Mouse (Mus musculus): ENCODE data around the gene Zfp473. TPM values are rescaled to one million over a fixed set of nuclear protein-coding genes. Genes with fewer than 3 reads are reported as not detected.
"Not testable (repeated sequence)": the region's sequence is repeated elsewhere in the genome, so short reads cannot be mapped to it uniquely, and the experiment has no call there.

The Zfp473 gene
- polyA plus RNA-seq, 1 experiment from 2014 or later, result 1.4 TPM

GRCm38 (mm10) chr7:44727151-44727550, 23.7 kb downstream of the Zfp473 start:
- Histone ChIP-seq H3K4me1 (replicated peaks; ENCODE audit: control insufficient read depth, insufficient read depth, low read length) (no peaks in the 10 kb centered on the region), H3K4me3 (replicated peaks; ENCODE audit: low read length) (no peak overlapping the region), H3K9ac (no peak overlapping the region), H3K4me2 (replicated peaks) (no peak overlapping the region), H3K27ac (no peak overlapping the region), H3K27me3 (ENCODE audit: control insufficient read depth, insufficient read depth, low read length) (no peaks in the 10 kb centered on the region), H3K9me3 (ENCODE audit: control insufficient read depth, low read length) (no peaks in the 10 kb centered on the region), H3K36me3 (replicated peaks; ENCODE audit: control insufficient read depth, insufficient read depth) (no peaks in the 10 kb centered on the region)
- ATAC-seq (ENCODE audit: low FRiP score) (no peak), DNase-seq (ENCODE audit: low spot score) (no peak)
- 66% methylated on average over 5 of the region's 5 CpGs for WGBS

GRCm38 (mm10) chr7:44726343-44726742, 24.5 kb downstream of the Zfp473 start:
- H3K9me3 ChIP-seq (ENCODE audit: control insufficient read depth, low read length), result no peaks in the 10 kb centered on the region
- DNase-seq (ENCODE audit: low spot score), result no peak
- H3K27ac ChIP-seq, result no peak overlapping the region
- H3K4me3 ChIP-seq (replicated peaks; ENCODE audit: low read length), result no peak overlapping the region
- no peaks in the 10 kb centered on the region for H3K4me1 ChIP-seq (replicated peaks; ENCODE audit: control insufficient read depth, insufficient read depth, low read length)
- no peaks in the 10 kb centered on the region for H3K36me3 ChIP-seq (replicated peaks; ENCODE audit: control insufficient read depth, insufficient read depth)
- H3K27me3 ChIP-seq (ENCODE audit: control insufficient read depth, insufficient read depth, low read length), result no peaks in the 10 kb centered on the region
- 80% methylated on average over 6 of the region's 6 CpGs for WGBS
- H3K4me2 ChIP-seq (replicated peaks), result no peak overlapping the region
- ATAC-seq (ENCODE audit: low FRiP score), result no peak
- H3K9ac ChIP-seq, result no peak overlapping the region

GRCm38 (mm10) chr7:44724316-44724715, 26.5 kb downstream of the Zfp473 start:
- Histone ChIP-seq H3K27me3 (ENCODE audit: control insufficient read depth, insufficient read depth, low read length) (no peaks in the 10 kb centered on the region), H3K36me3 (replicated peaks; ENCODE audit: control insufficient read depth, insufficient read depth) (no peaks in the 10 kb centered on the region), H3K4me3 (replicated peaks; ENCODE audit: low read length) (no peak overlapping the region), H3K4me1 (replicated peaks; ENCODE audit: control insufficient read depth, insufficient read depth, low read length) (no peaks in the 10 kb centered on the region), H3K4me2 (replicated peaks) (no peak overlapping the region), H3K27ac (no peak overlapping the region), H3K9ac (no peak overlapping the region), H3K9me3 (ENCODE audit: control insufficient read depth, low read length) (no peaks in the 10 kb centered on the region)
- DNase-seq (ENCODE audit: low spot score), result peak; percentile 56
- WGBS, result 16% methylated on average over 6 of the region's 7 CpGs
- no peak for ATAC-seq (ENCODE audit: low FRiP score)

GRCm38 (mm10) chr7:44722058-44722457, 28.8 kb downstream of the Zfp473 start:
- Histone ChIP-seq H3K4me2 (replicated peaks) (no peak overlapping the region), H3K9me3 (ENCODE audit: control insufficient read depth, low read length) (no peaks in the 10 kb centered on the region), H3K4me1 (replicated peaks; ENCODE audit: control insufficient read depth, insufficient read depth, low read length) (no peaks in the 10 kb centered on the region), H3K27me3 (ENCODE audit: control insufficient read depth, insufficient read depth, low read length) (no peaks in the 10 kb centered on the region), H3K4me3 (replicated peaks; ENCODE audit: low read length) (no peak overlapping the region), H3K9ac (no peak overlapping the region), H3K36me3 (replicated peaks; ENCODE audit: control insufficient read depth, insufficient read depth) (no peaks in the 10 kb centered on the region), H3K27ac (no peak overlapping the region)
- WGBS, result 85% methylated on average over 5 of the region's 5 CpGs
- ATAC-seq (ENCODE audit: low FRiP score) (no peak), DNase-seq (ENCODE audit: low spot score) (no peak)

GRCm38 (mm10) chr7:44709881-44710280, 41.0 kb downstream of the Zfp473 start:
- DNase-seq (ENCODE audit: low spot score), result no peak
- ATAC-seq (ENCODE audit: low FRiP score), result no peak

GRCm38 (mm10) chr7:44708574-44708973, 42.3 kb downstream of the Zfp473 start, which contains the start of gene Izumo2:
TSS of gene Izumo2 (plus strand) at chr7:44708742.
- no peak within 1 kb of the TSS for H3K4me2 ChIP-seq (replicated peaks)
- no peak within 1 kb of the TSS for H3K27ac ChIP-seq
- no peaks in the 10 kb centered on the region for H3K9me3 ChIP-seq (ENCODE audit: control insufficient read depth, low read length)
- WGBS, result 77% methylated on average over 14 of the region's 14 CpGs
- H3K4me3 ChIP-seq (replicated peaks; ENCODE audit: low read length), result no peak within 1 kb of the TSS
- no peaks in the 10 kb centered on the region for H3K4me1 ChIP-seq (replicated peaks; ENCODE audit: control insufficient read depth, insufficient read depth, low read length)
- no peaks in the 10 kb centered on the region for H3K27me3 ChIP-seq (ENCODE audit: control insufficient read depth, insufficient read depth, low read length)
- ATAC-seq (ENCODE audit: low FRiP score), result no peak
- H3K9ac ChIP-seq, result no peak within 1 kb of the TSS
- no peaks in the 10 kb centered on the region for H3K36me3 ChIP-seq (replicated peaks; ENCODE audit: control insufficient read depth, insufficient read depth)
- DNase-seq (ENCODE audit: low spot score), result no peak

More at GRCm38 (mm10) chr7:44709881-44710280, 41.0 kb downstream of the Zfp473 start:
- Histone ChIP-seq H3K9me3 (ENCODE audit: control insufficient read depth, low read length) (no peaks in the 10 kb centered on the region), H3K4me1 (replicated peaks; ENCODE audit: control insufficient read depth, insufficient read depth, low read length) (no peaks in the 10 kb centered on the region), H3K4me2 (replicated peaks) (no peak overlapping the region), H3K27me3 (ENCODE audit: control insufficient read depth, insufficient read depth, low read length) (no peaks in the 10 kb centered on the region), H3K9ac (no peak overlapping the region), H3K36me3 (replicated peaks; ENCODE audit: control insufficient read depth, insufficient read depth) (no peaks in the 10 kb centered on the region), H3K4me3 (replicated peaks; ENCODE audit: low read length) (no peak overlapping the region), H3K27ac (no peak overlapping the region)
- 82% methylated on average over 5 of the region's 5 CpGs for WGBS

GRCm38 (mm10) chr7:44708093-44708492, 42.8 kb downstream of the Zfp473 start:
- not testable (repeated sequence) for H3K4me2 ChIP-seq (replicated peaks); H3K27me3 ChIP-seq (ENCODE audit: control insufficient read depth, insufficient read depth, low read length); H3K4me3 ChIP-seq (replicated peaks; ENCODE audit: low read length); ATAC-seq (ENCODE audit: low FRiP score); H3K27ac ChIP-seq; H3K4me1 ChIP-seq (replicated peaks; ENCODE audit: control insufficient read depth, insufficient read depth, low read length); H3K9me3 ChIP-seq (ENCODE audit: control insufficient read depth, low read length); DNase-seq (ENCODE audit: low spot score); H3K36me3 ChIP-seq (replicated peaks; ENCODE audit: control insufficient read depth, insufficient read depth); H3K9ac ChIP-seq
- 88% methylated on average over 5 of the region's 6 CpGs for WGBS

- no peak overlapping the region for H3K27ac ChIP-seq
- 89% methylated on average over 5 of the region's 5 CpGs for WGBS
- H3K27me3 ChIP-seq (ENCODE audit: control insufficient read depth, insufficient read depth, low read length), result no peaks in the 10 kb centered on the region
- no peak overlapping the region for H3K9ac ChIP-seq
- no peaks in the 10 kb centered on the region for H3K36me3 ChIP-seq (replicated peaks; ENCODE audit: control insufficient read depth, insufficient read depth)
- no peak overlapping the region for H3K4me2 ChIP-seq (replicated peaks)
- ATAC-seq (ENCODE audit: low FRiP score) (no peak), DNase-seq (ENCODE audit: low spot score) (no peak)
- H3K4me3 ChIP-seq (replicated peaks; ENCODE audit: low read length), result no peak overlapping the region
- no peaks in the 10 kb centered on the region for H3K9me3 ChIP-seq (ENCODE audit: control insufficient read depth, low read length)
- no peaks in the 10 kb centered on the region for H3K4me1 ChIP-seq (replicated peaks; ENCODE audit: control insufficient read depth, insufficient read depth, low read length)
These were observed 43.6 kb downstream of the Zfp473 start for GRCm38 (mm10) chr7:44707169-44707675.

GRCm38 (mm10) chr7:44706322-44706721, 44.5 kb downstream of the Zfp473 start:
- Histone ChIP-seq H3K36me3 (replicated peaks; ENCODE audit: control insufficient read depth, insufficient read depth) (no peaks in the 10 kb centered on the region), H3K4me2 (replicated peaks) (no peak overlapping the region), H3K4me3 (replicated peaks; ENCODE audit: low read length) (no peak overlapping the region), H3K4me1 (replicated peaks; ENCODE audit: control insufficient read depth, insufficient read depth, low read length) (no peaks in the 10 kb centered on the region), H3K27ac (no peak overlapping the region), H3K9me3 (ENCODE audit: control insufficient read depth, low read length) (no peaks in the 10 kb centered on the region), H3K27me3 (ENCODE audit: control insufficient read depth, insufficient read depth, low read length) (no peaks in the 10 kb centered on the region), H3K9ac (no peak overlapping the region)
- ATAC-seq (ENCODE audit: low FRiP score), result no peak
- no peak for DNase-seq (ENCODE audit: low spot score)

- 94% methylated on average over 4 of the region's 4 CpGs for WGBS
- Histone ChIP-seq H3K27ac (no peak overlapping the region), H3K4me3 (replicated peaks; ENCODE audit: low read length) (no peak overlapping the region), H3K9ac (no peak overlapping the region), H3K27me3 (ENCODE audit: control insufficient read depth, insufficient read depth, low read length) (no peaks in the 10 kb centered on the region), H3K36me3 (replicated peaks; ENCODE audit: control insufficient read depth, insufficient read depth) (no peaks in the 10 kb centered on the region), H3K4me2 (replicated peaks) (no peak overlapping the region), H3K9me3 (ENCODE audit: control insufficient read depth, low read length) (no peaks in the 10 kb centered on the region), H3K4me1 (replicated peaks; ENCODE audit: control insufficient read depth, insufficient read depth, low read length) (no peaks in the 10 kb centered on the region)
- ATAC-seq (ENCODE audit: low FRiP score) (no peak), DNase-seq (ENCODE audit: low spot score) (no peak)
These were observed 45.8 kb downstream of the Zfp473 start for GRCm38 (mm10) chr7:44705086-44705485.

Measured in hindbrain, embryonic 14.5 days (tissue).